Mouse (Mus musculus): ENCODE data around the gene Exoc3l2.
"Not testable (repeated sequence)": the region's sequence is repeated elsewhere in the genome, so short reads cannot be mapped to it uniquely, and the experiment has no call there.

DNA sequence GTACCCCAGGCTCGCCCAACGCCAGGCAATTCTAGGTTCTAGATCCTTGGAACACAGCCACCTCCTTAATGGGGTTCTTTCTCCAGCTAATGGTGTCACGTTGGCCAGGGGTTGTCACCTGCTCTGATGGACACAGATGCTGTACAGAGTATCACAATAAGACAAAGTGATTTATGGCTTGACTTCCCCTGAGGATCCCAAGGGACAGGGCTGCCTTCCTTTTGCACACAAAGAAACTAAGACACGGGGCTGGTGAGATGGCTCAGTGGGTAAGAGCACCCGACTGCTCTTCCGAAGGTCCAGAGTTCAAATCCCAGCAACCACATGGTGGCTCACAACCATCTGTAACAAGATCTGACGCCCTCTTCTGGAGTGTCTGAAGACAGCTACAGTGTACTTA, 48.8 kb downstream of the Exoc3l2 start:
- not testable (repeated sequence) for TF ChIP-seq CTCF (conservative IDR thresholded peaks at IDR 0.05; ENCODE audit: low read length); POU5F1 (IDR thresholded peaks at IDR 0.05; ENCODE audit: borderline replicate concordance, low read length)

Data from E14TG2a.4 (cell line).